Mouse (Mus musculus) liver, postnatal 0 days (tissue): ENCODE data around the gene Asf1a.

Experiments
- CTCF ChIP-seq: sonication (generic); IDR thresholded peaks from 2 replicates; pipeline ENCODE4 v1.5.1; 2016; ENCODE audit warnings: antibody characterized with exemption, low read depth
- EP300 ChIP-seq: IDR thresholded peaks from 2 replicates; pipeline ENCODE4 v1.6.1; 2016; ENCODE audit warnings: antibody characterized with exemption, low read depth, mild to moderate bottlenecking

GRCm38 (mm10) chr10:53641507-53641906 lies 45.0 kb downstream of the Asf1a start:
- peak; percentile 70 for TF ChIP-seq CTCF
- no peak for TF ChIP-seq EP300
